Mouse (Mus musculus): ENCODE results near the gene Olfr1111. TPM values are rescaled to one million over a fixed set of nuclear protein-coding genes. Genes with fewer than 3 reads are reported as not detected.
"Not testable (repeated sequence)": the region's sequence is repeated elsewhere in the genome, so short reads cannot be mapped to it uniquely, and the experiment has no call there.

The Olfr1111 gene
- total RNA-seq (2017) = not detected in 2 replicates

DNA sequence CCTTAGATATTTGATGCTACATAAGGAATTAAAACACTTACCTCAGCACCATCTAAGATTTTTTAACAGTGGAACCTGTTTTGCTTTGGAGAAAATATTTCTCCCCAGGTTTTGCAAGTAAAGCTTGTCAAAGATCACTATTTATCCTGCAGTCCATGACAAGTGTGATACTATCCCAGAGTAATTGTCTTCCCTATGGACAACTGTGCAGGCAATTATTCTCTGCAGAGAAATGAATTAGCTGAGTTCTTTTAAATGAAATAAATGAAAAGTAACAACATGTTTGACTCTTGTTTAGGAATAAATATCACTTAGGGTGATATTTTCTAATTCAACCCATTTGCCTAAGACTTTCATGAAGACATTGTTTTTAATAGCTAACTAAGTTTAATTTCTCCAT lies at the start of gene Olfr1111:
Olfr1111 (minus strand) TSS at position 101 of the 400 bp plus-strand sequence.
- ATAC-seq (ENCODE audit: extremely low read depth, insufficient number of reproducible peaks, low FRiP score, poor library complexity, severe bottlenecking) = no peak

DNA sequence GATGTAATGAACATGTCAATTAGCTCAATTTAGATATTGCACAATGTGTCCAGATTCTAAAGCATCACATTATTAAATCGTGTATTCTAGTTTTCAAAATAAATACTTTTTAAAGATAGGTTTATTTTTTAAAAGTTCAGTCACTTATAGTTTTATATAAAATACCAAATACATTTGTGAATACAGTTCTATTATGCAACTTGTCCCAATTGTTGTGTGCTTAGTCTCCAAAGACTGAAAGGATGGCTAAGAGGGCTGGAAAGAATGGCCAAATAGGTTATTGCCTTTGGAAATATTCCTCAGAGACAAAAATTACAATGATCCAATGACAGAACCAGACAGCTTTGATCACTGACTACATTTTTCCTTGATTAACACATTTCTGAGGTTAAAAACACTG lies 35.1 kb upstream of the Olfr1111 start, which contains the start of gene Olfr1112:
Olfr1112 (plus strand) TSS at position 301 of the 400 bp plus-strand sequence.
- ATAC-seq (ENCODE audit: extremely low read depth, insufficient number of reproducible peaks, low FRiP score, poor library complexity, severe bottlenecking) = no peak

DNA sequence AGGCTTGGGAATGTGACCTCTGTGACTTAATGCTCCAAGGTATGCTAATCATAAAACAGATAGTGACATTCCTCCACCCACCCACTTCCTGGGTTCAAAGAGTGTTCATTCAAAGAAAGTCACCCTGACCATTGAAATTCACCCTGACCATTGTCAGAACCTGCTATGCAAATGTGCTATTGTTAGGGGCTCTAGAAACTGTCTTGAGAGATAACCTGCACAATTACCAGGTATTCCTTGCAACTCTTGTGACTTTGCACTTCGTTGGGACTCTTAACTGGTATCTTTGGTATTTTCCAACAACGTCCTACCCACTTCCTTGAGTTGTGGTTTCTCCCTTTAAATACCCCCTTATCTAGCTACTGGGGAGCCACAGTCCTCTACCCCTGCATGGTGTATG lies 15.3 kb upstream of the Olfr1111 start:
- ATAC-seq (ENCODE audit: extremely low read depth, insufficient number of reproducible peaks, low FRiP score, poor library complexity, severe bottlenecking) = not testable (repeated sequence)

DNA sequence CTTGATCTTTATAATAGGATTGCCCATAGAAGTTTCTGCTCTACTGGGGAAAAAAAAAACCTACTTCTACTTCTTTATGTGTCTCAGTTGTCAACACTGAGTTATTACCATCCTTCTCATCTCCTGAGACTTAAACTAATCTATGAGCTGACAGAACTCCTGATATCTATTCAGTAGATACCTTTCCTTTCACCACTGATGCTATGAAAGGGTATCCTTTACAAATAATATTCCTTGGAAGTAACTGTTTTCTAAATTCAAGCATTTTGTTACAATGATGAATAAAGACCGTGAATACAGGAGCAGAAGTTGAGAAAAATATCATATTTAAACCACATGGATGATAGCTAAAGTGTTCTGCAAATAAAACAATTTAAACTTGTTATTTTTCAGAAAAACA lies 12.2 kb downstream of the Olfr1111 start, which contains the start of gene Olfr1110:
Olfr1110 (minus strand) TSS at position 101 of the 400 bp plus-strand sequence.
- ATAC-seq (ENCODE audit: extremely low read depth, insufficient number of reproducible peaks, low FRiP score, poor library complexity, severe bottlenecking) = no peak

DNA sequence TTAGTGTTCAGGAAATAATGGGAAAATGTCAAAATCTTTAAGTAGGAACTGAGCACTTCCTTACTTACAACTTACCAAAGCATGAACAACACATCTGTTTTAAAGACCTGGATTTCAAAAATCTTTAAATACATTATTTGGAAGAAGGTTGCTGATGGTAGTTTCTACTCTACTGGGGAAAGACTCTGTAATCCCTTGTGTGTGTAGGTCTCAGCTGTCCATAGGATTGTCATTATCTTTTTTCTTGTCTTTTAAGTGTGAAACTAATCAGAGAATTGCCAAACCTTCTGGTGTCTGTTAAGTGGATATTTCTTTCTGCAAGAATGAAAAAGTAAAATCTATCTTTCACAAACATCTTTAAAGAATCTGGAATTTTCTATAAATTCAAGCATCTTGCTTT lies 38.0 kb downstream of the Olfr1111 start, which contains the start of gene Olfr259:
Olfr259 (minus strand) TSS at position 101 of the 400 bp plus-strand sequence.
- no peak for ATAC-seq (ENCODE audit: extremely low read depth, insufficient number of reproducible peaks, low FRiP score, poor library complexity, severe bottlenecking)

Other genes with a start within 250 kb of the Olfr1111 start
- gene Olfr1098, start 228.1 kb downstream of the Olfr1111 start, total RNA-seq (2017) = not detected in 2 replicates
- 0.12 TPM in 1 of 2 replicates, not detected in the other for gene Olfr1099, start 191.9 kb downstream of the Olfr1111 start, total RNA-seq (2017)
- not detected in 2 replicates for gene Olfr1100, start 172.7 kb downstream of the Olfr1111 start, total RNA-seq (2017)
- not detected in 2 replicates for gene Olfr1101, start 161.4 kb downstream of the Olfr1111 start, total RNA-seq (2017)
- gene Olfr1102, start 154.2 kb downstream of the Olfr1111 start, total RNA-seq (2017) = not detected in 2 replicates
- not detected in 2 replicates for gene Olfr1104, start 125.5 kb downstream of the Olfr1111 start, total RNA-seq (2017)
- gene Olfr1105, start 116.1 kb downstream of the Olfr1111 start, total RNA-seq (2017) = 0.49 TPM in 1 of 2 replicates, not detected in the other
- not detected in 2 replicates for gene Olfr1106, start 100.4 kb downstream of the Olfr1111 start, total RNA-seq (2017)
- not detected in 2 replicates for gene Olfr1107, start 76.8 kb downstream of the Olfr1111 start, total RNA-seq (2017)
- gene Olfr1109, start 56.6 kb downstream of the Olfr1111 start, total RNA-seq (2017) = not detected in 2 replicates
- not detected in 2 replicates for gene Olfr259, start 38.1 kb downstream of the Olfr1111 start, total RNA-seq (2017)
- not detected in 2 replicates for gene Olfr1110, start 12.3 kb downstream of the Olfr1111 start, total RNA-seq (2017)
- not detected in 2 replicates for gene Olfr1112, start 35.2 kb upstream of the Olfr1111 start, total RNA-seq (2017)
- gene Olfr1113, start 56.3 kb upstream of the Olfr1111 start, total RNA-seq (2017) = not detected in 2 replicates
- not detected in 2 replicates for gene Olfr1115, start 95.4 kb upstream of the Olfr1111 start, total RNA-seq (2017)
- gene Olfr1116, start 114.9 kb upstream of the Olfr1111 start, total RNA-seq (2017) = 0.12 and 0.25 TPM in 2 replicates
- 0.49 TPM in 1 of 2 replicates, not detected in the other for gene Olfr1118, start 155.0 kb upstream of the Olfr1111 start, total RNA-seq (2017)
- gene Olfr1120, start 202.2 kb upstream of the Olfr1111 start, total RNA-seq (2017) = not detected in 2 replicates
- gene Olfr1121, start 217.3 kb upstream of the Olfr1111 start, total RNA-seq (2017) = not detected in 2 replicates
- gene Olfr1122, start 233.2 kb upstream of the Olfr1111 start, total RNA-seq (2017) = not detected in 2 replicates